Mouse (Mus musculus) myocyte (in vitro differentiated cells): ENCODE data around the gene Nfkbid.

Experiments
- CEBPB ChIP-seq: IDR thresholded peaks from 2 replicates; pipeline ENCODE4 v1.6.1; 2011; ENCODE audit warnings: mild to moderate bottlenecking, moderate library complexity; ENCODE audit not compliant: poor library complexity, insufficient read depth, severe bottlenecking
- MAX ChIP-seq: IDR thresholded peaks from one replicate; pipeline ENCODE4 v1.6.1; 2011; ENCODE audit warnings: low read depth, mild to moderate bottlenecking, control low read depth
- MYOD1 ChIP-seq, 3 experiments: IDR thresholded peaks; one replicate each; pipeline ENCODE4 v1.6.1; 2011; ENCODE audit warnings: control low read depth in 2 of 3, low read depth in 2 of 3, mild to moderate bottlenecking in 2 of 3, moderate library complexity in 1 of 3; ENCODE audit not compliant: insufficient read length in 2 of 3, control insufficient read depth in 1 of 3
- MYOG ChIP-seq, 3 experiments: IDR thresholded peaks; one replicate each; pipeline ENCODE4 v1.6.1; 2011; ENCODE audit warnings: control low read depth in 2 of 3, low read depth in 2 of 3, mild to moderate bottlenecking in 2 of 3; ENCODE audit not compliant: insufficient read length in 2 of 3, control insufficient read depth in 1 of 3, insufficient read depth in 1 of 3
- POLR2A ChIP-seq: IDR thresholded peaks from one replicate; pipeline ENCODE4 v1.6.1; 2011; ENCODE audit warnings: low read depth, mild to moderate bottlenecking, control low read depth, moderate library complexity; ENCODE audit not compliant: insufficient read length
- POLR2AphosphoS2 ChIP-seq: IDR thresholded peaks from one replicate; pipeline ENCODE4 v1.6.1; 2011; ENCODE audit warnings: low read depth, control low read depth; ENCODE audit not compliant: insufficient read length
- TCF12 ChIP-seq: IDR thresholded peaks from one replicate; pipeline ENCODE4 v1.6.1; 2011; ENCODE audit warnings: mild to moderate bottlenecking, control low read depth; ENCODE audit not compliant: poor library complexity, insufficient read depth, severe bottlenecking
- USF1 ChIP-seq: IDR thresholded peaks from one replicate; pipeline ENCODE4 v1.6.1; 2011; ENCODE audit warnings: low read depth, mild to moderate bottlenecking, control low read depth, moderate library complexity

GRCm38 (mm10) chr7:30444154-30444970 is 22.8 kb downstream of the Nfkbid start:
- TF ChIP-seq POLR2A (no peak), POLR2AphosphoS2 (no peak), MAX (no peak), MYOG (IDR thresholded peaks at IDR 0.05; ENCODE audit: control insufficient read depth in 1 of 3, insufficient read depth in 1 of 3, insufficient read length in 2 of 3, low read depth in 2 of 3) (no peak), TCF12 (no peak), USF1 (no peak), MYOD1 (IDR thresholded peaks at IDR 0.05; ENCODE audit: control insufficient read depth in 1 of 3, insufficient read length in 2 of 3, low read depth in 2 of 3) (no peak), CEBPB (no peak)
